9 mouse cellular contexts compared by ENCODE assay signal in genomic region chr14:121589097-121589725, GRCm38 (mm10).
DNase-seq lines count a peak whose midpoint lies in the region; ATAC-seq and TF ChIP-seq lines count a peak whose summit lies in the region.
"Had no signal": no experiment of that assay in that cellular context is flagged by ENCODE, and none has a peak within 500 bp of the region (broad histone marks: within the 10 kb centered on the region; RNA-seq: fewer than 3 reads in every experiment).

No protein-coding gene starts in this region.

- peak; percentile 71 to 76 for DNase-seq in B cell, adult 2 months
- DNase-seq in adrenal gland, postnatal 14 days: peak; percentile 89
- DNase-seq in embryonic facial prominence, embryonic 10.5 days (ENCODE audit: low spot score): peak; percentile 84
- peak; percentile 58 for DNase-seq in heart, adult 8-10 months (ENCODE audit: low spot score)
- peak; percentile 70 for DNase-seq in kidney, adult 2 months

- H3K36me3 ChIP-seq in embryonic facial prominence, embryonic 10.5 days (replicated peaks): no peaks in the 10 kb centered on the region
- H3K36me3 ChIP-seq in kidney, adult 2 months (ENCODE audit: control insufficient read depth, insufficient read depth, low read length): no peaks in the 10 kb centered on the region
- H3K36me3 ChIP-seq in liver, embryonic 12.5 days: no peaks in the 10 kb centered on the region
- H3K36me3 ChIP-seq in neural tube, embryonic 12.5 days: no peaks in the 10 kb centered on the region
- H3K36me3 ChIP-seq in stomach, embryonic 15.5 days: peaks cover 3% of the 10 kb centered on the region; the same call in 1 of the 2 replicates
- H3K36me3 ChIP-seq: embryonic facial prominence, embryonic 13.5 days had no signal

- H3K9me3 ChIP-seq in embryonic facial prominence, embryonic 10.5 days: no peaks in the 10 kb centered on the region
- H3K9me3 ChIP-seq in liver, embryonic 12.5 days (replicated peaks): no peaks in the 10 kb centered on the region
- H3K9me3 ChIP-seq in neural tube, embryonic 12.5 days: no peaks in the 10 kb centered on the region
- H3K9me3 ChIP-seq in stomach, embryonic 15.5 days: no peaks in the 10 kb centered on the region
- H3K9me3 ChIP-seq: embryonic facial prominence, embryonic 13.5 days had no signal

- TF ChIP-seq CTCF in kidney, adult 2 months (conservative IDR thresholded peaks at IDR 0.05; ENCODE audit: insufficient read depth, insufficient read length, low read depth, low read length): peak; percentile 84

- no peak overlapping the region for H3K27ac ChIP-seq in embryonic facial prominence, embryonic 10.5 days (replicated peaks)
- no peak overlapping the region for H3K27ac ChIP-seq in kidney, adult 2 months (ENCODE audit: insufficient read depth, low read depth, low read length)
- H3K27ac ChIP-seq in liver, embryonic 12.5 days: no peak overlapping the region
- H3K27ac ChIP-seq in neural tube, embryonic 12.5 days: no peak overlapping the region
- no peak overlapping the region for H3K27ac ChIP-seq in stomach, embryonic 15.5 days
- H3K27ac ChIP-seq: embryonic facial prominence, embryonic 13.5 days had no signal

- H3K4me2 ChIP-seq in liver, embryonic 12.5 days: no peak overlapping the region
- no peak overlapping the region for H3K4me2 ChIP-seq in neural tube, embryonic 12.5 days (replicated peaks)
- no peak overlapping the region for H3K4me2 ChIP-seq in stomach, embryonic 15.5 days
- H3K4me2 ChIP-seq: embryonic facial prominence, embryonic 13.5 days had no signal

- H3K4me3 ChIP-seq in embryonic facial prominence, embryonic 10.5 days: no peak overlapping the region
- H3K4me3 ChIP-seq in kidney, adult 2 months (ENCODE audit: insufficient read depth, low read depth, low read length): no peak overlapping the region
- H3K4me3 ChIP-seq in liver, embryonic 12.5 days: no peak overlapping the region
- H3K4me3 ChIP-seq in neural tube, embryonic 12.5 days: no peak overlapping the region
- H3K4me3 ChIP-seq in stomach, embryonic 15.5 days (replicated peaks): no peak overlapping the region
- H3K4me3 ChIP-seq: embryonic facial prominence, embryonic 13.5 days had no signal

- H3K9ac ChIP-seq in liver, embryonic 12.5 days: no peak overlapping the region
- no peak overlapping the region for H3K9ac ChIP-seq in neural tube, embryonic 12.5 days
- no peak overlapping the region for H3K9ac ChIP-seq in stomach, embryonic 15.5 days
- H3K9ac ChIP-seq: embryonic facial prominence, embryonic 13.5 days had no signal

- TF ChIP-seq POLR2A in kidney, adult 2 months (IDR thresholded peaks at IDR 0.05; ENCODE audit: low read depth, low read length): no peak

- H3K4me1 ChIP-seq in embryonic facial prominence, embryonic 10.5 days: peaks cover 43% of the 10 kb centered on the region
- H3K4me1 ChIP-seq in kidney, adult 2 months (ENCODE audit: control insufficient read depth, insufficient read depth, low read length): peaks cover 7% of the 10 kb centered on the region; the same call in 1 of the 2 replicates
- peaks cover 8% of the 10 kb centered on the region for H3K4me1 ChIP-seq in liver, embryonic 12.5 days
- peaks cover 20% of the 10 kb centered on the region; the same call in 1 of the 2 replicates for H3K4me1 ChIP-seq in neural tube, embryonic 12.5 days
- H3K4me1 ChIP-seq in stomach, embryonic 15.5 days: peaks cover 5% of the 10 kb centered on the region; the same call in 1 of the 2 replicates

- H3K27me3 ChIP-seq in embryonic facial prominence, embryonic 10.5 days (replicated peaks; ENCODE audit: low read depth, poor library complexity, severe bottlenecking): no peaks in the 10 kb centered on the region
- H3K27me3 ChIP-seq in kidney, adult 2 months (replicated peaks; ENCODE audit: control insufficient read depth, insufficient read depth, low read length): no peaks in the 10 kb centered on the region
- no peaks in the 10 kb centered on the region for H3K27me3 ChIP-seq in liver, embryonic 12.5 days (replicated peaks)
- no peaks in the 10 kb centered on the region for H3K27me3 ChIP-seq in neural tube, embryonic 12.5 days (replicated peaks)
- no peaks in the 10 kb centered on the region for H3K27me3 ChIP-seq in stomach, embryonic 15.5 days (replicated peaks)

- WGBS in embryonic facial prominence, embryonic 10.5 days: 54% methylated on average over 10 of the region's 10 CpGs
- 26% methylated on average over 10 of the region's 10 CpGs for WGBS in kidney, adult 2 months
- WGBS in liver, embryonic 12.5 days (ENCODE audit: insufficient replicate concordance): 59% methylated on average over 10 of the region's 10 CpGs
- 51% methylated on average over 10 of the region's 10 CpGs for WGBS in neural tube, embryonic 12.5 days
- WGBS in stomach, embryonic 15.5 days: 60% methylated on average over 10 of the region's 10 CpGs

- peak; percentile 52 for ATAC-seq in liver, embryonic 12.5 days
- peak; percentile 59; the same call in 1 of the 2 replicates for ATAC-seq in neural tube, embryonic 12.5 days (ENCODE audit: low FRiP score, low read depth)
- ATAC-seq in stomach, embryonic 15.5 days (ENCODE audit: insufficient read depth, low FRiP score, low read depth): peak; percentile 32; the same call in 1 of the 2 replicates
